Mouse (Mus musculus) ES-E14 (cell line): Measurements from ENCODE around the gene Nampt.

Experiments
- CHD2 ChIP-seq: IDR thresholded peaks from 2 replicates; pipeline ENCODE4 v1.6.1; 2014; ENCODE audit warnings: mild to moderate bottlenecking, low read depth, low read length, inconsistent platforms
- HCFC1 ChIP-seq: IDR thresholded peaks from 2 replicates; pipeline ENCODE4 v1.6.1; 2012; ENCODE audit warnings: low read length, inconsistent platforms, borderline replicate concordance; ENCODE audit not compliant: insufficient read depth
- MAFK ChIP-seq: IDR thresholded peaks from 2 replicates; pipeline ENCODE4 v1.6.1; 2014; ENCODE audit warnings: mild to moderate bottlenecking, low read depth, low read length, inconsistent platforms; ENCODE audit not compliant: insufficient read depth
- ZC3H11A ChIP-seq: IDR thresholded peaks from 2 replicates; pipeline ENCODE4 v1.6.1; 2012; ENCODE audit warnings: low read depth, mild to moderate bottlenecking, inconsistent platforms, low read length, borderline replicate concordance
- ZNF384 ChIP-seq: IDR thresholded peaks from 2 replicates; pipeline ENCODE4 v1.6.1; 2012; ENCODE audit warnings: low read depth, low read length, inconsistent platforms

- TF ChIP-seq MAFK (no peak), ZC3H11A (no peak), CHD2 (no peak), ZNF384 (no peak), HCFC1 (no peak)
Observed at GRCm38 (mm10) chr12:32856707-32857511, 37.6 kb downstream of the Nampt start.
